Mouse (Mus musculus) testis, adult 2 months (tissue): ENCODE results near the gene Fam72a. TPM values are rescaled to one million over a fixed set of nuclear protein-coding genes. Genes with fewer than 3 reads are reported as not detected.
"Not testable (repeated sequence)": the region's sequence is repeated elsewhere in the genome, so short reads cannot be mapped to it uniquely, and the experiment has no call there.

Source experiments
- H3K27ac ChIP-seq: fragments of 200-500 bp; 2 replicates; pipeline ENCODE4 v1.5.1; 2012; ENCODE audit warnings: low read depth, low read length; ENCODE audit not compliant: control insufficient read depth, insufficient read depth
- H3K27me3 ChIP-seq: fragments of 200-500 bp; 2 replicates; pipeline ENCODE4 v1.6.1; 2012; ENCODE audit warnings: mild to moderate bottlenecking, low read length, moderate library complexity; ENCODE audit not compliant: control insufficient read depth, insufficient read depth
- H3K36me3 ChIP-seq: fragments of 200-500 bp; 2 replicates; pipeline ENCODE4 v1.6.1; 2012; ENCODE audit warnings: mild to moderate bottlenecking, low read length; ENCODE audit not compliant: control insufficient read depth, insufficient read depth
- H3K4me1 ChIP-seq: fragments of 200-500 bp; 2 replicates; pipeline ENCODE4 v1.6.1; 2012; ENCODE audit warnings: low read length; ENCODE audit not compliant: control insufficient read depth, insufficient read depth
- H3K4me3 ChIP-seq: fragments of 200-500 bp; 2 replicates; pipeline ENCODE4 v1.5.1; 2012; ENCODE audit warnings: low read depth, mild to moderate bottlenecking, low read length, moderate library complexity, mixed read lengths; ENCODE audit not compliant: control insufficient read depth
- CTCF ChIP-seq: fragments of 200-500 bp; IDR thresholded peaks from 2 replicates; pipeline ENCODE4 v1.5.1; 2012; ENCODE audit warnings: low read depth, mild to moderate bottlenecking, inconsistent platforms, low read length, moderate library complexity; ENCODE audit not compliant: control insufficient read depth, insufficient read depth, insufficient replicate concordance
- POLR2A ChIP-seq: fragments of 200-500 bp; IDR thresholded peaks from 2 replicates; pipeline ENCODE4 v1.6.1; 2012; ENCODE audit warnings: low read depth, mild to moderate bottlenecking, inconsistent platforms, low read length, moderate library complexity; ENCODE audit not compliant: control insufficient read depth
- polyA plus RNA-seq: library from polyadenylated mRNA; depleted of rRNA; stranded (reverse); fragments of >200 nt; gene quantifications from 2 replicates; pipeline ENCODE4 v1.2.3, GENCODE M21; 2012

Gene Fam72a
- polyA plus RNA-seq, 1 experiment = 1.3 TPM

DNA sequence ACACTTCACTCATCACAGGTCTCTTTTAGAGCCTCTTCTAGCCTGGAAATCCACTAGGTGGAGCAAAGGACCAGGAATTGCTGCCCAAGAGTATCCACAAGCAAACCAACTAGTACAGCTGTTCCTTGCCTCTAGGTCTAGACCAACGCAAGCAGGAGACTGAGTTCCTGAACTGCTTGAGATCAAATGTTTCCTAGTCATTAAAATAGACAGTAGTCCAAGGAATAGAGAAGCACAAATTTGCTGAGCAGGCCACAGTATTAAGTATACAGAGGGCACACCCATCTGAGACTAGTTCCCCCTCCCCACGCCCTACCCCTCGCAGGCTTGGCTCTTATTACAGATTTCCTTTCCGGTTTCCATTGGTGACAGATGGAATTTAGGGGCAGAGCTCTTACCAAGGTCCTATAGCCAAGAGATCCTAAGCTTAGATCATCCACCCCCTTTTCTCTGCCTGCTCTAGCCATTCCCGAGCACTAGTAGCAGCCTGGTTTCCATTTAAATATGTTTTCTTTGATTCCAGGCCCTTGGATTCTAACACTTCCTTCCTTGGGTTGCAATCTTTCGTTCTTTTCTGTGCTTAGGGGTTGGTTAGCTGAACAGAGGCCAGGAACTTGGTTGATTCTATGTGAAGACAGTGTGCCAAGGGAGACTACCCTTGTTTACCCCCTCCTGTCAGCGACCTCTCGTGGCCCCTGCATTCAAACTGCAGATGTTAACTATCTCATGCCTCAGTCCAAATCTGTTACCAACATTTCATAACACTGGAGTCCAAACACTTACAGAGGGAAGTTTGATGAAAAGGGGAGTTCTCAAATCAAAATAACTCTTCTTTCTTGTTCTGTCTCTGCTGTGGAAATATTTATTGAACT, 21.0 kb downstream of the Fam72a start:
- Histone ChIP-seq H3K4me1 (no peaks in the 10 kb centered on the region), H3K27ac (no peak overlapping the region; the same call in 1 of the 2 replicates), H3K36me3 (no peaks in the 10 kb centered on the region), H3K4me3 (no peak overlapping the region), H3K27me3 (no peaks in the 10 kb centered on the region)
- no peak for TF ChIP-seq POLR2A
- no peak for TF ChIP-seq CTCF

DNA sequence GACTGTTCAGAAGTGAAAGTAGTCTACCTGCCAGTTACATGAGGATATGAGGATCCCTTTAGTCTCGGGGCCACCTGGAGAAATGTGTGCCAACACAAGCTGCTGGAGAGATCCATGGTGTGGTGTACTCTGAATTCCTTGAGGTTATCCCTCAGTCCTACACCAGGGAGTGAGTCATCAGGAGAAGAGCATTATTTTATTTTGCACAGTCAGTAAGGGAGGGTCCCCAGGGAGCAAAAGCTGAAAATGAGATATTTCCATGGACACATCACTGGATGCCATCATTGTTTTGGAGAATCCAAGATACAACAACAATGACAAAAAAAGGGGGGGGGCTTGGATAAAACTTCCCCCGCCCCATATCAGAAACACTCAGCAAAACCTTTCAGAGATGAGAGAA, 24.3 kb downstream of the Fam72a start:
- Histone ChIP-seq H3K36me3 (no peaks in the 10 kb centered on the region), H3K4me1 (no peaks in the 10 kb centered on the region), H3K4me3 (no peak overlapping the region), H3K27me3 (no peaks in the 10 kb centered on the region), H3K27ac (no peak overlapping the region)
- no peak for TF ChIP-seq POLR2A
- TF ChIP-seq CTCF = no peak

DNA sequence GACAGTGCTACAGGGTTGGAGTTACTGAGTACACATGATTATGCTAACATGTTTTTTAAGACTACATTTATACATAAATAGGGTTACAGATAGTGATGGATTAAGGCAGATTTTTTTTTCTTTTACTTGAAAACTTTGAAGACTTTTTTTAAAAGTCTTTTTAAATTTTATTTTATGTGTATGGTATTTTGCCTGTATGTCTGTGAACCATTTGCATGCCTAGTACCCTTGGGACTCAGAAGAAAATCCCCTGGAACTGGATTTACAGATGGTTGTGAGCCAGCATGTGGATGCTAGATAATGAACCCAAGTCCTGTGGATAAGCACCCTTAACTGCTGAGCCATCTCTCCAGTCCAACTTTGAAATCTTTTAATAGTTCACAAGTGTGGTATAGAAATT, 25.7 kb downstream of the Fam72a start:
- TF ChIP-seq POLR2A = no peak
- no peak for TF ChIP-seq CTCF

DNA sequence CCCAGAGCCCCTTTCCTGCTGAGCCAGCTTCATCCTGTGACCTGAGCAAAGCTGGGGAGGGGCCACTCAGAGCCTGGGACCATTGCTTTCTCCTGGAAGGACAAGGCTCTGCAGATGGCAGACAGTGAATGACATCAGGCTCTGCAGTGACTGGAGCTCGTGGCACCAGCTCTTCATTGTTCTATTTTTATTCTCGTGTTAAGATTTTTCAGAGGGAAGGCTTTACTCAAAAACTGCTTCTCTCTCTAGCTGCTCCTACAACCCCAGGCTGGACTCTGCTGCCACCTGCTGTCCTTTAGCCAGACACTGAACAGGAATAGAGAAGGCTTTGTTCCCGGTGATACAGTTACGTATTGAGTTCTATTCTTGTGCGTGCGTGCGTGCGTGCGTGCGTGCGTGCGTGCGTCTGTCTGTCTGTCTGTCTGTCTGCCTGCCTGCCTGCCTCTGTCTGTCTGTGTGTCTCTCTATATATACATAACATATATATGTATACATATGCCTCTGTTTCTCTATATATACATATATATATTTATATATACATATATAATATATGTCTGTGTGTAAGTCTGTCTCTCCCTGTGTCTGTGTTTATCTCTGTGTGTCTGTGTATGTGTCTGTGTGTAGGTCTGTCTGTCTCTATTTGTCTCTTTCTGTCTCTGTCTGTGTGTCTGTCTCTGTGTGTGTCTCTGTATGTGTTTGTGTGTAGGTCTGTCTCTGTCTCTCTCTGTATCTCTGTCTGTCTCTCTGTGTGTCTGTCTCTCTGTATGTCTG, 27.5 kb downstream of the Fam72a start:
- no peaks in the 10 kb centered on the region for H3K27me3 ChIP-seq
- no peak for TF ChIP-seq POLR2A
- TF ChIP-seq CTCF = peak; percentile 52; the same call in 1 of the 2 replicates
- H3K4me3 ChIP-seq = no peak overlapping the region
- no peaks in the 10 kb centered on the region for H3K36me3 ChIP-seq
- no peaks in the 10 kb centered on the region for H3K4me1 ChIP-seq
- H3K27ac ChIP-seq = no peak overlapping the region

More for the DNA sequence above, 25.7 kb downstream of the Fam72a start:
- no peak overlapping the region for H3K4me3 ChIP-seq
- H3K36me3 ChIP-seq = no peaks in the 10 kb centered on the region
- H3K4me1 ChIP-seq = no peaks in the 10 kb centered on the region
- H3K27ac ChIP-seq = no peak overlapping the region
- H3K27me3 ChIP-seq = no peaks in the 10 kb centered on the region

DNA sequence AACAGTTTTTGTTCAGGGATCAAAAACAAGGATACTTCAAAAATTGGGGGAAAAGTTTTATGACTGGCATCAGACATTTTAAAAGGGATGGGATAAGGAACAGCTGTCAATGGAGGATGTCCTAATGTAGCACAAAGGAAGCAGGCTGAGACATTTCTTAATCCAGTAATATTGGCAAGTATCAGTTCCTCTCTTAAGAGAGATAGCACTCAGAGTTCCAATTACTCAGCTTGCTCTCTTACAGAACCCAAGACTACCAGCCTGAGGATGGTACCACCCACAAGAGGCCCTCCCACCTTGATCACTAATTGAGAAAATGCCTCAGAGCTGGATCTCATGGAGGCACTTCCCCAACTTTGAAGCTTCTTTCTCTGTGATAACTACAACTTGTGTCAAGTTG, 32.8 kb downstream of the Fam72a start:
- Histone ChIP-seq H3K36me3 (no peaks in the 10 kb centered on the region), H3K27me3 (no peaks in the 10 kb centered on the region), H3K4me3 (no peak overlapping the region), H3K4me1 (peaks cover 3% of the 10 kb centered on the region), H3K27ac (no peak overlapping the region)
- TF ChIP-seq CTCF = no peak
- TF ChIP-seq POLR2A = no peak

DNA sequence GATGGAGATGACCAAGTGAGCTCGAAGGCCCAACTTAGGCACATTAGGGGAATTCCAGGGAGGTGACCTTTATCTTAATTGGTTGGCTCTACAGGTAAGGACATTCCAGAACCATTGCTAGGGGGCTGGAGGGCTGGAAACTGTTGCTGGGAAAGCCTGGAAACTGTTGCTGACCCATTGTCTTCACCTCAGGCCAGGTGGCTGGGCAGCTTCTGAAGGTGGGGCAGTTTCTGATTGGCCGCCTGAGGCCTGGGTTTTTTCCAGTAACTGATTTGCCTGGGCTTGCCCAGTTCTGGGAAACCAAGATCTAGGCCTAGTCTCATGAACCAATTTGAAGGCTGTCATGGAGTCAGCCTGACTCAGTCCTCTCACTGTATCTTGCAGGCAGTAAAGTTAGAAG, 34.4 kb downstream of the Fam72a start:
- H3K27ac ChIP-seq = no peak overlapping the region
- no peak overlapping the region for H3K4me3 ChIP-seq
- no peaks in the 10 kb centered on the region for H3K36me3 ChIP-seq
- peaks cover 3% of the 10 kb centered on the region for H3K4me1 ChIP-seq
- H3K27me3 ChIP-seq = no peaks in the 10 kb centered on the region
- no peak for TF ChIP-seq CTCF
- TF ChIP-seq POLR2A = no peak

DNA sequence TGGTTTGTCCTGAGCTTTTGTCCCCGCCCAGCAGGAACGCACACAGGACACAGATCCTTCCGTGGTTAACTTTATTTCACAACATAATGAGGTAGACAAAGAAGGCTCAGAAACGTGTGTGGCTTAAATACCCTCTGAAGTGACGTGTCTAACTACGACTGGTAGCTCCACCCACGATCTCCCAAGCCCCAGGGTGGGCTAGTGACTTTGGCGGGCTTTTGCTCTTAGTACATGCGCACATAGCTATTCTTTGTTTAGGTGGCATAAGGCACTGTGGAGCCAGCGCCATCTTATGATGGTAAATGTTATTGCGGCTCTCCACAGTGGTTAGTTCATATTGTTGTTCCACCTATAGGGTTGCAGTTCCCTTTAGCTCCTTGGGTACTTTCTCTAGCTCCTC, 38.4 kb downstream of the Fam72a start:
- H3K4me1 ChIP-seq, H3K36me3 ChIP-seq, H3K27me3 ChIP-seq, H3K4me3 ChIP-seq, H3K27ac ChIP-seq: not testable (repeated sequence)
